Comparison of ENCODE assay signal across 10 mouse cellular contexts in genomic region chr8:35960867-35961614, GRCm38 (mm10).
DNase-seq lines count a peak whose midpoint lies in the region; ATAC-seq and TF ChIP-seq lines count a peak whose summit lies in the region.
"Had no signal": no experiment of that assay in that cellular context is flagged by ENCODE, and none has a peak within 500 bp of the region (broad histone marks: within the 10 kb centered on the region; RNA-seq: fewer than 3 reads in every experiment).

No protein-coding gene starts in this region.

- H3K4me2 ChIP-seq in hindbrain, embryonic 13.5 days = no peak overlapping the region
- H3K4me2 ChIP-seq in hindbrain, postnatal 0 days (ENCODE audit: low read depth, low read length) = no peak overlapping the region
- H3K4me2 ChIP-seq in midbrain, embryonic 14.5 days (ENCODE audit: low read length) = no peak overlapping the region
- no peak overlapping the region for H3K4me2 ChIP-seq in midbrain, postnatal 0 days (ENCODE audit: low read depth, low read length, poor library complexity, severe bottlenecking)
- H3K4me2 ChIP-seq in forebrain, embryonic 16.5 days (ENCODE audit: low read length) = peak overlapping the region; percentile 23; the same call in 1 of the 2 replicates
- H3K4me2 ChIP-seq in neural tube, embryonic 15.5 days = no peak overlapping the region
- H3K4me2 ChIP-seq: liver, embryonic 15.5 days had no signal

- WGBS in hindbrain, embryonic 13.5 days = 69% methylated on average over 9 of the region's 9 CpGs
- WGBS in hindbrain, postnatal 0 days = 62% methylated on average over 9 of the region's 9 CpGs
- 56% methylated on average over 9 of the region's 9 CpGs for WGBS in midbrain, embryonic 14.5 days
- whole genome bisulfite sequencing in midbrain, postnatal 0 days = 54% methylated on average over 9 of the region's 9 CpGs
- WGBS in forebrain, embryonic 16.5 days = 56% methylated on average over 9 of the region's 9 CpGs
- WGBS in neural tube, embryonic 15.5 days = 61% methylated on average over 9 of the region's 9 CpGs

- peak overlapping the region; percentile 19; the same call in 1 of the 2 replicates for H3K27ac ChIP-seq in hindbrain, embryonic 13.5 days
- no peak overlapping the region for H3K27ac ChIP-seq in hindbrain, postnatal 0 days
- no peak overlapping the region for H3K27ac ChIP-seq in midbrain, embryonic 14.5 days (replicated peaks; ENCODE audit: low read depth, low read length)
- H3K27ac ChIP-seq in midbrain, postnatal 0 days (ENCODE audit: low read depth, low read length) = no peak overlapping the region
- H3K27ac ChIP-seq in forebrain, embryonic 16.5 days (ENCODE audit: low read length) = peak overlapping the region; percentile 24; the same call in 1 of the 2 replicates
- H3K27ac ChIP-seq in neural tube, embryonic 15.5 days (replicated peaks) = peak overlapping the region; percentile 37; the same call in 1 of the 2 replicates
- H3K27ac ChIP-seq: gastrocnemius, adult 2 months; liver, embryonic 15.5 days had no signal

- TF ChIP-seq CTCF in hindbrain, postnatal 0 days (IDR thresholded peaks at IDR 0.05; ENCODE audit: low read depth) = no peak
- TF ChIP-seq CTCF in midbrain, postnatal 0 days (IDR thresholded peaks at IDR 0.05) = no peak

- no peak overlapping the region for H3K9ac ChIP-seq in hindbrain, embryonic 13.5 days
- H3K9ac ChIP-seq in hindbrain, postnatal 0 days (replicated peaks; ENCODE audit: low read length) = no peak overlapping the region
- no peak overlapping the region for H3K9ac ChIP-seq in midbrain, embryonic 14.5 days (replicated peaks; ENCODE audit: low read length)
- no peak overlapping the region for H3K9ac ChIP-seq in midbrain, postnatal 0 days (replicated peaks; ENCODE audit: low read length, poor library complexity, severe bottlenecking)
- no peak overlapping the region for H3K9ac ChIP-seq in forebrain, embryonic 16.5 days (replicated peaks; ENCODE audit: low read depth, low read length)
- no peak overlapping the region for H3K9ac ChIP-seq in neural tube, embryonic 15.5 days (replicated peaks)
- H3K9ac ChIP-seq: liver, embryonic 15.5 days had no signal

- H3K9me3 ChIP-seq in hindbrain, embryonic 13.5 days = no peaks in the 10 kb centered on the region
- no peaks in the 10 kb centered on the region for H3K9me3 ChIP-seq in hindbrain, postnatal 0 days (ENCODE audit: low read length)
- H3K9me3 ChIP-seq in midbrain, embryonic 14.5 days (ENCODE audit: control insufficient read depth, low read length) = no peaks in the 10 kb centered on the region
- no peaks in the 10 kb centered on the region for H3K9me3 ChIP-seq in midbrain, postnatal 0 days (ENCODE audit: low read length)
- H3K9me3 ChIP-seq in forebrain, embryonic 16.5 days (ENCODE audit: control insufficient read depth, low read length) = no peaks in the 10 kb centered on the region
- H3K9me3 ChIP-seq in neural tube, embryonic 15.5 days (replicated peaks) = no peaks in the 10 kb centered on the region
- H3K9me3 ChIP-seq: liver, embryonic 15.5 days had no signal

- no peak for DNase-seq in hindbrain, postnatal 0 days (ENCODE audit: low spot score)
- DNase-seq in midbrain, embryonic 14.5 days = peak; percentile 50
- DNase-seq in midbrain, postnatal 0 days (ENCODE audit: low spot score) = no peak
- no peak for DNase-seq in layer of hippocampus, adult 18-20 months (ENCODE audit: low spot score in 2 of 2)
- DNase-seq: gastrocnemius, adult 2 months; layer of hippocampus, adult 9-11 months had no signal

- no peaks in the 10 kb centered on the region for H3K27me3 ChIP-seq in hindbrain, embryonic 13.5 days
- H3K27me3 ChIP-seq in hindbrain, postnatal 0 days (ENCODE audit: insufficient read depth, low read length) = no peaks in the 10 kb centered on the region; the same call in 1 of the 2 replicates
- H3K27me3 ChIP-seq in midbrain, embryonic 14.5 days (ENCODE audit: control insufficient read depth, insufficient read depth, low read length) = no peaks in the 10 kb centered on the region
- H3K27me3 ChIP-seq in midbrain, postnatal 0 days (ENCODE audit: insufficient read depth, low read length) = no peaks in the 10 kb centered on the region
- H3K27me3 ChIP-seq in forebrain, embryonic 16.5 days (replicated peaks; ENCODE audit: control insufficient read depth, insufficient read depth, low read length) = no peaks in the 10 kb centered on the region
- H3K27me3 ChIP-seq in neural tube, embryonic 15.5 days (replicated peaks) = no peaks in the 10 kb centered on the region
- H3K27me3 ChIP-seq: liver, embryonic 15.5 days had no signal

- 0 out of 2 replicates have a peak, but pooled peaks have one; percentile 39 for ATAC-seq in hindbrain, embryonic 13.5 days (ENCODE audit: low FRiP score)
- no peak for ATAC-seq in hindbrain, postnatal 0 days
- no peak for ATAC-seq in midbrain, embryonic 14.5 days (ENCODE audit: low FRiP score, low TSS enrichment)
- ATAC-seq in midbrain, postnatal 0 days (ENCODE audit: low FRiP score) = no peak
- peak; percentile 58 for ATAC-seq in forebrain, embryonic 16.5 days
- no peak for ATAC-seq in neural tube, embryonic 15.5 days (ENCODE audit: low FRiP score)

- H3K4me1 ChIP-seq in hindbrain, embryonic 13.5 days (replicated peaks) = peaks cover 21% of the 10 kb centered on the region
- no peaks in the 10 kb centered on the region for H3K4me1 ChIP-seq in hindbrain, postnatal 0 days (ENCODE audit: insufficient read depth, low read length)
- H3K4me1 ChIP-seq in midbrain, embryonic 14.5 days (ENCODE audit: control insufficient read depth, insufficient read depth, low read length) = peaks cover 13% of the 10 kb centered on the region; the same call in 1 of the 2 replicates
- H3K4me1 ChIP-seq in midbrain, postnatal 0 days (ENCODE audit: insufficient read depth, low read length) = no peaks in the 10 kb centered on the region
- H3K4me1 ChIP-seq in forebrain, embryonic 16.5 days (replicated peaks; ENCODE audit: control insufficient read depth, insufficient read depth, low read length) = peaks cover 30% of the 10 kb centered on the region
- H3K4me1 ChIP-seq in neural tube, embryonic 15.5 days = peaks cover 13% of the 10 kb centered on the region
- H3K4me1 ChIP-seq: liver, embryonic 15.5 days had no signal

- H3K36me3 ChIP-seq in hindbrain, embryonic 13.5 days = no peaks in the 10 kb centered on the region
- no peaks in the 10 kb centered on the region for H3K36me3 ChIP-seq in hindbrain, postnatal 0 days (ENCODE audit: insufficient read depth, low read length)
- no peaks in the 10 kb centered on the region for H3K36me3 ChIP-seq in midbrain, embryonic 14.5 days (ENCODE audit: control insufficient read depth, insufficient read depth, low read length)
- H3K36me3 ChIP-seq in midbrain, postnatal 0 days (ENCODE audit: insufficient read depth, low read length) = no peaks in the 10 kb centered on the region
- no peaks in the 10 kb centered on the region for H3K36me3 ChIP-seq in forebrain, embryonic 16.5 days (ENCODE audit: control insufficient read depth, insufficient read depth)
- no peaks in the 10 kb centered on the region for H3K36me3 ChIP-seq in neural tube, embryonic 15.5 days
- H3K36me3 ChIP-seq: liver, embryonic 15.5 days had no signal

- no peak overlapping the region for H3K4me3 ChIP-seq in hindbrain, embryonic 13.5 days
- H3K4me3 ChIP-seq in hindbrain, postnatal 0 days (ENCODE audit: low read length) = no peak overlapping the region
- H3K4me3 ChIP-seq in midbrain, embryonic 14.5 days (replicated peaks; ENCODE audit: low read depth, low read length) = no peak overlapping the region
- no peak overlapping the region for H3K4me3 ChIP-seq in midbrain, postnatal 0 days (ENCODE audit: low read depth, low read length)
- H3K4me3 ChIP-seq in forebrain, embryonic 16.5 days (replicated peaks; ENCODE audit: low read length) = no peak overlapping the region
- no peak overlapping the region for H3K4me3 ChIP-seq in neural tube, embryonic 15.5 days (replicated peaks)
- H3K4me3 ChIP-seq: liver, embryonic 15.5 days had no signal

Comparison
In these comparisons a context has a peak if more than half of its experiments do, and no peak if none do; other contexts are left out.
1. ATAC-seq: peak in hindbrain, embryonic 13.5 days (single experiment) and forebrain, embryonic 16.5 days (single experiment); none in hindbrain, postnatal 0 days (single experiment), midbrain, embryonic 14.5 days (single experiment), midbrain, postnatal 0 days (single experiment) and neural tube, embryonic 15.5 days (single experiment).
2. H3K27ac ChIP-seq: peak in hindbrain, embryonic 13.5 days (single experiment), forebrain, embryonic 16.5 days (single experiment) and neural tube, embryonic 15.5 days (single experiment); none in hindbrain, postnatal 0 days (single experiment), midbrain, embryonic 14.5 days (single experiment) and midbrain, postnatal 0 days (single experiment).